Mouse (Mus musculus) midbrain, embryonic 11.5 days (tissue): ENCODE results near the gene Usp47. TPM values are rescaled to one million over a fixed set of nuclear protein-coding genes. Genes with fewer than 3 reads are reported as not detected.

Source experiments
- ATAC-seq: fragments of 200-750 bp; cut with Nextera tagmentation; 2 replicates; pipeline ENCODE4 v1.8.0; 2017; ENCODE audit warnings: moderate TSS enrichment, moderate library complexity; ENCODE audit not compliant: low FRiP score
- DNase-seq: peaks from one replicate; pipeline ENCODE4 v3.0.0; 2015; ENCODE audit warnings: low spot score; ENCODE audit errors: missing footprints
- H3K27ac ChIP-seq: fragments of 300-500 bp; sonication (generic); 2 replicates; pipeline ENCODE4 v1.5.1; 2014; ENCODE audit warnings: low read depth, low read length
- H3K27me3 ChIP-seq: fragments of 300-500 bp; sonication (generic); 2 replicates; pipeline ENCODE4 v1.6.1; 2014; ENCODE audit warnings: mild to moderate bottlenecking, low read length, moderate library complexity, mixed read lengths; ENCODE audit not compliant: control insufficient read depth, insufficient read depth
- H3K36me3 ChIP-seq: fragments of 300-500 bp; sonication (generic); 2 replicates; pipeline ENCODE4 v1.6.1; 2014; ENCODE audit warnings: mild to moderate bottlenecking, low read length, moderate library complexity, mixed read lengths; ENCODE audit not compliant: control insufficient read depth, insufficient read depth
- H3K4me1 ChIP-seq: fragments of 300-500 bp; sonication (generic); 2 replicates; pipeline ENCODE4 v1.6.1; 2014; ENCODE audit warnings: low read length; ENCODE audit not compliant: control insufficient read depth, insufficient read depth
- H3K4me2 ChIP-seq: fragments of 300-500 bp; sonication (generic); 2 replicates; pipeline ENCODE4 v1.6.1; 2014; ENCODE audit warnings: mild to moderate bottlenecking, moderate library complexity
- H3K4me3 ChIP-seq: fragments of 300-500 bp; sonication (generic); 2 replicates; pipeline ENCODE4 v1.5.1; 2014; ENCODE audit warnings: low read depth, low read length
- H3K9ac ChIP-seq: fragments of 300-500 bp; sonication (generic); 2 replicates; pipeline ENCODE4 v1.6.1; 2014; ENCODE audit warnings: low read length
- H3K9me3 ChIP-seq: fragments of 300-500 bp; sonication (generic); 2 replicates; pipeline ENCODE4 v1.6.1; 2016; ENCODE audit warnings: low read length; ENCODE audit not compliant: control insufficient read depth
- WGBS: fragments of 180-500 bp; shearing (Covaris S2); extraction: QIAGEN DNeasy Blood & Tissue Kit; methylation state at CpG from one replicate; pipeline ENCODE4 v1.1.7; 2014; 5-methylcytosine and 5-hydroxymethylcytosine counted together
- polyA plus RNA-seq: library from polyadenylated mRNA; unstranded; fragments of >200 nt; fragmentation: Nextera tagmentation; extraction: Ambion mirVana; gene quantifications from 2 replicates; pipeline ENCODE4 v1.2.1, GENCODE M21; 2014

The Usp47 gene
- polyA plus RNA-seq, 1 experiment from 2014 or later, result 98.7 TPM

DNA sequence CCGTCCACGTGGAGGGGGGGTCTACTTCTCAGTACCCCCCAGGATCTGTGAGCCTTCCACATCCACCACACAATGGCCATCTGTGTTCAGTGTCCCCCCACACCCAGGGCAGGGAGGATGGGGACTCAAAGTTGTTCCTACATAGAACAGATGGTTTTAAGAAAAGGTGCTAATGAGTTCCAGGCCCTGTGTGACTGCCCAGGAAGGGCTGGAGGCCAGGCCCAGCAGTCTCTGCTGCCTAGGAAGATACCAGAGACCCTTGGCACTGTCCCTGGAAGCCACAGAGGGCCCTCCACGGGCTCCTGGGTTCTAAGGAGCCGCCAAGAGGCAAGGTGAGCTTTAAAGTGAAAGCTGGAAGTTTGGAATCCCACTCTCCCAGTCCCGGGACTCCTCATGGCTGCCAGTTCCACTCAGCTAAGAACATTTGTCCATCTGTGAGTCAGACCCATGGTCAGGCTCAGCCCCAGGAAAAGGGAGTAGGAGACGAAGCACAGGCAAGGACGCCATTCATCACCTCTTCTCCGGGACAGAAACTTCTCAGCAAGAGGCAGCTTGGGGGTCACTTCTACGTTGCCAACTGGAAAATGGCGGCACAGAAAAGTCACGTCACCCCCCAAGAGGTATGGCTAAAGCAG lies 98.7 kb downstream of the Usp47 start:
- Histone ChIP-seq H3K4me1 (no peaks in the 10 kb centered on the region), H3K27me3 (no peaks in the 10 kb centered on the region), H3K9me3 (no peaks in the 10 kb centered on the region), H3K27ac (no peak overlapping the region), H3K4me3 (no peak overlapping the region), H3K36me3 (no peaks in the 10 kb centered on the region), H3K9ac (no peak overlapping the region), H3K4me2 (no peak overlapping the region)
- WGBS, result 83% methylated on average over 11 of the region's 11 CpGs
- ATAC-seq, result no peak
- no peak for DNase-seq

DNA sequence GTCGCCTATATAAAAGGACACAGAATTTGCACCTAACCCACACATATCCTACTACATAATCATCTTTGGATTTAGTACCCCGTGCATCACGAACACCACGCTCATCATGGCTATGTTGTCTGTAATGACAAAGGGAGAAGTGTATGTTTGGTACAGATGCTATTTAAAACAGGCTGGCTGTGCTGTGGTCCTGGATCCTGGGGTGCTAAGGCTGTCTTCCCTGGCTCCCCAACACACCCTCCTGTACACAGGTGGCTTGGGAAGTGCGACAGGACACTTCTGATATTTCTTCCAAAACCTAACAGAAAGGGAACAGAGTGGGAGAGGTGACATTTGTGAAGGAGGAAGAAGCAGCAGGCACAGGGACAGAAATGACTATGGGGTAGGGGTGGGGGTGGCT lies 100.3 kb downstream of the Usp47 start:
- Histone ChIP-seq H3K9me3 (no peaks in the 10 kb centered on the region), H3K36me3 (no peaks in the 10 kb centered on the region), H3K4me3 (no peak overlapping the region), H3K4me2 (no peak overlapping the region), H3K4me1 (no peaks in the 10 kb centered on the region), H3K27me3 (no peaks in the 10 kb centered on the region), H3K9ac (no peak overlapping the region), H3K27ac (no peak overlapping the region)
- WGBS, result 88% methylated on average over 5 of the region's 5 CpGs
- no peak for DNase-seq
- no peak for ATAC-seq

DNA sequence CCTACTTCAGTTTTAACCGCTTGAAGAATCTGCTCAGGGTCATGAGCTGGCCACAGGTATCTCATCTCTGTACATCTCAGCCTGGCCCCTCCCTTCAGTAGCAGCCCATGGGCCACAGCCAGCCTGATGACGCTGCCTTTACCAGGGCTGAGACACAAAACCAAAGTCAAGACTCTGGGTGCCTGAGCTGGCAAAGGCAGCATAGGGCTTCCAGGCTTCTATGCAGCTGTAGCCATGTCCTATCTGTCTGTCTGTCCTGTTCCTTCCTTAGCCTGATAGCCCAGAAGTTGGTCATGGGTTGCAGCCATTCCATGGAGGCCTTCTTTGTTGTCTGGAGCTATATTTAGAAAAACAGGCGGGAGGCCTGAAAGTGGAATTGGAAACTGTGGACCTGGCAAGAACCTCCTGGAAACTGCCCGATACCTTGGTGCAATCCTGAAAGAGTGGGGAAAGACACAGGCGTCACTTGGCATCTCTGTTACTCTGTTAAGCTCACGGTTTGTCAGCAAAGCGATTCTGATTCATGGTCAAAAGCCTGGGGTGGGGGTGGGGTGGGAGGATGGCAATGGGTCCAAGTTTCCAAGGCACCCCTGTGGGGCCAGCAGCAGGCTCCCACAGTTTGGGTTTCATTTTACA lies 102.4 kb downstream of the Usp47 start:
- Histone ChIP-seq H3K4me2 (no peak overlapping the region), H3K9me3 (no peaks in the 10 kb centered on the region), H3K36me3 (no peaks in the 10 kb centered on the region), H3K27ac (no peak overlapping the region), H3K4me1 (no peaks in the 10 kb centered on the region), H3K27me3 (no peaks in the 10 kb centered on the region), H3K4me3 (no peak overlapping the region), H3K9ac (no peak overlapping the region)
- no peak for ATAC-seq
- WGBS, result 85% methylated on average over 7 of the region's 7 CpGs
- no peak for DNase-seq

DNA sequence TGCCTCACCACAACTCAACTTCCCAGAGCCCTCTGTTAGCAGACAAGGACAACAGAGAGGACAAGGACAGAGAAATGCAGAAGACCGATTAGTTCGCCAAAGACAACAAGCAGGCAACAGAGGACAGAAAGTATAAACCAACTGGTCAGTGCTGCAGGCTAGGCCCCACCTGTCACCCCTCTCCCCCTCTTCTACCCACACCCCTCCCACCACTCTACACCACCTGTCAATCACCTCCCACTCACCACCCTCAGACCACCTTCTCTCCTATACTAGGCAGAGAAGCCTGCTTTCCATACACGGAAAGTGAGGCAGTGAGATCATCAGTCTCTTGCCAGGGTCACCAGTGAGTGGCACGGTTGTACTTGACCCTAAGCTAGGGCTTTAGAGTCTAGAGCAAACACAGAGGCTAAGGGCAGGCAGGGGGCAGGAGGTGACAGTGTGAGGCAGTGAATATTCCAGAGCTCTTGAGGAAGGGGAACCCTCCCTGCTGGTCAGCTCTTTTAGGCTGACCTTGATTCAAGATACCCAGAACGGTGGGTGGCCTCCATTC lies 103.9 kb downstream of the Usp47 start:
- H3K36me3 ChIP-seq, result no peaks in the 10 kb centered on the region
- DNase-seq (no peak), ATAC-seq (no peak)
- no peaks in the 10 kb centered on the region for H3K27me3 ChIP-seq
- no peak overlapping the region for H3K4me3 ChIP-seq
- H3K4me2 ChIP-seq, result no peak overlapping the region
- H3K9ac ChIP-seq, result no peak overlapping the region
- H3K27ac ChIP-seq, result no peak overlapping the region
- 74% methylated on average over 5 of the region's 5 CpGs for WGBS
- H3K4me1 ChIP-seq, result no peaks in the 10 kb centered on the region
- no peaks in the 10 kb centered on the region for H3K9me3 ChIP-seq

DNA sequence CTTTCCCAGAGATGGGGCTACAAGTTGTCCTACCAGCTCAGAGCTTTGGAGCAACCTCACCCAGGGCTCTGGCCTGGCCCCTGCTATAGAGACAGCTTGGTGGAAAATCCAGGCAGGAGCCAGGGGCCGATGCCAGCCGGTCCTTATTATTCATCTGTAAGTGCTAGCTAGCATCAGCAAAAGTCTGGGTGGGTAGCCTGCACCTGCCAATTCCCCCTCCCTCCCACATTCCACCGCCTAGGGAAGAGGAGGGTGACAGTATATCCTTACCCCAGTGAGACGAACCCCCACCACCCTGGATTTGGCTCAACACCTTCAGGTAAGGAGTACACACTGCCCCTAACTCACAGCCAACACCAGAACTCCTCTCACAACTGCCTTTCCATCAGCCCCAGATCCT lies 104.7 kb downstream of the Usp47 start:
- 87% methylated on average over 4 of the region's 4 CpGs for WGBS
- Histone ChIP-seq H3K4me2 (no peak overlapping the region), H3K9me3 (no peaks in the 10 kb centered on the region), H3K9ac (no peak overlapping the region), H3K27ac (no peak overlapping the region), H3K4me3 (no peak overlapping the region), H3K4me1 (no peaks in the 10 kb centered on the region), H3K27me3 (no peaks in the 10 kb centered on the region), H3K36me3 (no peaks in the 10 kb centered on the region)
- DNase-seq (no peak), ATAC-seq (no peak)

DNA sequence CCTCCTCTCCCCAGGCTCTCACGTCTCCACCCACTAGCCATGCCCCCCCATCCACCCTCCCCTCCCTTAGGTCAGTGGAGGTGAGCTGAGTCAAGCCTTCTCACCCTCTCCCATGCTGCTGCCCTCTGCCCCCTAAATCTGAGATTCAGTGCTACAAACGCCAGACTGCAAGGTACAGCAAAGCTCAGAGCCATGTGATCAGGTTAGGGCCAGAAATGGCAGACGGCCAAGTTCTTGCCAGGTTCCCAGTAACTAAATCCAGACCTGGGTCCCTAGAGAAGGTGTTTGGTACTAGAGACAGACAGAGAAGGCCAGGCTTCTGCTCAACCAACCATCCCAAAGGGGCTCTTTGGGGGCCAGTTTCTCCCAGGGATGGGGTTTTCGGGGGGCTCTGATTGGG lies 105.5 kb downstream of the Usp47 start:
- no peak overlapping the region for H3K27ac ChIP-seq

DNA sequence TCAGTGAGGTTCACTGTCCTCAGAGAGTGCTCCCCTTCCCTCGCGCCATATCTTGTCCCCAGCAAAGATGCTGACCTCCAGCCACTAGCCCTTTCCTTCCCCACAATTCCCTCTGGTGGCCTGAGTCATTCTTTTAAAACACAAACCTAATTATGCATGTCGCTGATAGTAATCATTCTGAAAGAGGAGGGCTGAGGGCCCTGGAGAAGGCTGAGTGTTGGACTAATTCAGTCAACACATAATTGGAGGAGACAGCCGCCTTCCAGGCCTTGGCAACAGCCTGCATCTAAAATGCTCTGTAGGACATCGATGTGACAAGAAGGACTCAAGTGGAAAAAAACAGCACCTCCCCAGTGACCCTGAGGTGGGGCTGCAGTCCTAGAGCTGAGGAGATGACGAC lies 106.5 kb downstream of the Usp47 start:
- no peak for DNase-seq
- no peak overlapping the region for H3K27ac ChIP-seq
- H3K36me3 ChIP-seq, result no peaks in the 10 kb centered on the region
- 88% methylated on average over 6 of the region's 6 CpGs for WGBS
- no peak overlapping the region for H3K4me2 ChIP-seq
- no peaks in the 10 kb centered on the region for H3K4me1 ChIP-seq
- no peaks in the 10 kb centered on the region for H3K9me3 ChIP-seq
- no peak overlapping the region for H3K4me3 ChIP-seq
- H3K9ac ChIP-seq, result no peak overlapping the region
- ATAC-seq, result no peak
- H3K27me3 ChIP-seq, result no peaks in the 10 kb centered on the region

More for the DNA sequence above, 105.5 kb downstream of the Usp47 start:
- WGBS, result 86% methylated on average over 4 of the region's 4 CpGs
- DNase-seq, result no peak
- no peak overlapping the region for H3K4me2 ChIP-seq
- no peaks in the 10 kb centered on the region for H3K27me3 ChIP-seq
- H3K4me3 ChIP-seq, result no peak overlapping the region
- no peaks in the 10 kb centered on the region for H3K9me3 ChIP-seq
- ATAC-seq, result no peak
- no peak overlapping the region for H3K9ac ChIP-seq
- H3K36me3 ChIP-seq, result no peaks in the 10 kb centered on the region
- H3K4me1 ChIP-seq, result no peaks in the 10 kb centered on the region

DNA sequence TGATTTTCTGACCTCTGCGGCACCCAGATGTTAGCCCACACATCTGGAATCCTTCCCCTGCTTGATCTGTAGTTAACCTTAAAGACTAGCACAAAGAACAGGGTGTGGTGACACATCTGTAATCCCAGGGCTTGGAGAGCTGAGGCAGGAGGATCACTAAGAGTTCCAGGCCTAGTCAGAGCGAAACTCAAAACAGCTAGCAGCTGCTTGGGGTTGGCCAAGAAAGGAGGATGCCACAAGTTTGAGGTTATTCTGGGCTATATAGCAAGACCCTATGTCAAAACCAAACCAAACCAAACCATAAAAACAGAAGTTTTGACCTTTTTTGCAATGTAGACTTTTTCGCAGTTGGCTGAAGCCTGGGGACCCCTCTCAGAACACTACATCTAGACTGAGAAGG lies 107.4 kb downstream of the Usp47 start:
- Histone ChIP-seq H3K4me2 (no peak overlapping the region), H3K27me3 (no peaks in the 10 kb centered on the region), H3K4me3 (no peak overlapping the region), H3K36me3 (no peaks in the 10 kb centered on the region), H3K9ac (no peak overlapping the region), H3K4me1 (no peaks in the 10 kb centered on the region), H3K9me3 (no peaks in the 10 kb centered on the region), H3K27ac (no peak overlapping the region)
- no peak for ATAC-seq
- 96% methylated on average over 3 of the region's 3 CpGs for WGBS
- no peak for DNase-seq

DNA sequence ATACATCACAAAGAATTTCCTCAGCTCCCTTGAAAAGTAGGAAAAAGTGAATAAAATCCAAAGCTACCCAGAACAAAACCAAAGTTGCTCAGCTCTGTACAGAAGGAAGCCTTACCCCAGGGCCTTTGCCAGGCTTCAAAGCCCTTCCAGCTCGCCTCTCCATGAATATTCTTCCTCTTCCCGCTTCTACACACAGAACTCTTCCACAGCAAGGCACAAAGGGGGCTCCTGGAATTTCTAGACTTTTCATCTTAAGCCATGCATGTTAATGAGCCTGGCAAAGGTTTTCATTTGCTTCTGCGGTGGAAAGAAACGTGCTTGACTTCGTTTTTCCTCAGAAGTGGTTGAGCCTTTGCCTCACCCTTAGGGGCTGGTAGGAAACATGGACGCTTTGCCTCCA lies 108.7 kb downstream of the Usp47 start:
- no peak for ATAC-seq
- no peak overlapping the region for H3K27ac ChIP-seq

More for the DNA sequence above, 108.7 kb downstream of the Usp47 start:
- Histone ChIP-seq H3K4me2 (no peak overlapping the region), H3K4me3 (no peak overlapping the region), H3K4me1 (no peaks in the 10 kb centered on the region), H3K9ac (no peak overlapping the region), H3K27me3 (no peaks in the 10 kb centered on the region), H3K36me3 (no peaks in the 10 kb centered on the region), H3K9me3 (no peaks in the 10 kb centered on the region)
- WGBS, result 59% methylated on average over 6 of the region's 6 CpGs
- DNase-seq, result no peak
